Mouse (Mus musculus): ENCODE measurements around the gene 4930579G24Rik.

- TF ChIP-seq CTCF (conservative IDR thresholded peaks at IDR 0.05; ENCODE audit: low read length) = no peak
- TF ChIP-seq NANOG (IDR thresholded peaks at IDR 0.05; ENCODE audit: borderline replicate concordance, low read length) = no peak
- no peak for TF ChIP-seq POU5F1 (IDR thresholded peaks at IDR 0.05; ENCODE audit: borderline replicate concordance, low read length)
These were observed 27.8 kb downstream of the 4930579G24Rik start for GRCm38 (mm10) chr3:79656682-79657081.

Data from E14TG2a.4 (cell line).